Mouse (Mus musculus) kidney, postnatal 36 days (tissue): ENCODE measurements at regions not wholly inside any gene's neighbourhood (a gene's known extent, or its start where the extent isn't known, plus 50 kb on each side); places are given as distances from the start of the nearest gene placed in this dataset.
"Not testable (repeated sequence)": the region's sequence is repeated elsewhere in the genome, so short reads cannot be mapped to it uniquely, and the experiment has no call there.

Source experiments
- DNase-seq, 2 experiments: peaks; one replicate each; pipeline ENCODE4 v3.0.0; 2021 to 2022; ENCODE audit warnings: mixed read lengths in 2 of 2

- no peak for DNase-seq
Observed at GRCm38 (mm10) chr11:16649599-16649998, 102.4 kb upstream of the Egfr start.

GRCm38 (mm10) chr11:16663806-16664205 lies 88.2 kb upstream of the Egfr start:
- DNase-seq = no peak

DNA sequence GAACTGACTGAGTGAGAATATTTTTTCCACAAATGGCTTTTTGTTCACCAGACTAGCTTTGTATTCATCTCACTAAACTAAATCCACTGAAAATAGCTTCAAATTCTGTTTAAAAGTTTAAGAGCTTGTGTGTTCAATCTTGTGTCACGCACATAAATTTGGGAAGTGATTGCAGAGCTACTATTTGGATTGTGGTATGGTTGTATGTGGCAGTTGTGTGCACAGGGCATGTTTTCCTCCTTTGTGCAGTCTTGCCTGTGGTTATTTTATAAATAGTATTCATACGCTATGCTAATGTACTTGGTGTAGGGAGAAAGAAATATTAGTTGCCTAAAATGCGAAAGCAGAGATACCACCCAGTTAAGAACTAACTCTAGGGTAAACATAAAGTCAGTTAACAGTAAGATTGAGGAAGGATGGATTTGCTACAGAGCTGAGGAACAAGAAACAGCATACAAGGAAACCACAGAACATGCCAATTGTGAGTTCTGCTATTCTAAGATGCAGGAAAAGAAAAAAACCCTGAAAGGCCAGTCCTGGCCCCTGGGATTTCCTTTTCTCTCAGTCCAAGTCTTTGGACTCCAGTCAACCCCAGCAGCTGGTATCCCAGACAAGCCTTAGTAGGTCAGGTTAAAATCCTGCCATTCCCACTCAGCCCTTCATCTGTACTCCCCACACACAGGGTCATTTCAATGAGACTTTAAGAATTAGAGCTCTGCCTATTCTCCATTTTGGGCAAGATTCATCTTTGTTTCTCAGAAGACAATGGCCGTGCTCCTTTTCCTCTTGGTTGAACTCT lies 82.4 kb upstream of the Egfr start:
- no peak for DNase-seq

DNA sequence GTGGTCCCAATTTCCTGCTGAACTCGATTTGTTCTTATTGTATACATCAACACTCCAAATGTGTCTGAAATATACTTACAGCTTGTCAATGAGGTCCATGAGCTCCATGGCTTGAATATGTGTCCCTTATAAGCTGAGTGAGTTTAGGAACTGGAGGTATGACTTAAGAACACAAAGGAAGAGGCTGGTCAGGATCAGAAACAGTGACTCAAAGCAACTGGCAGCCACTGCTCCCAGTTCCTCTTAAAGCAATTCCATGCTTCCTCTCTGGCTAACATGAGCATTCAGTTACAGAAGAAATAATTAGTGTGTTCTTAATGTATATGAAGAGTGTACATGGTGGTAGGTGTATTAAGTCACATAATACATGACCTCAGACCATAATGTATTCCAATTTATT lies 81.7 kb upstream of the Egfr start:
- no peak for DNase-seq

DNA sequence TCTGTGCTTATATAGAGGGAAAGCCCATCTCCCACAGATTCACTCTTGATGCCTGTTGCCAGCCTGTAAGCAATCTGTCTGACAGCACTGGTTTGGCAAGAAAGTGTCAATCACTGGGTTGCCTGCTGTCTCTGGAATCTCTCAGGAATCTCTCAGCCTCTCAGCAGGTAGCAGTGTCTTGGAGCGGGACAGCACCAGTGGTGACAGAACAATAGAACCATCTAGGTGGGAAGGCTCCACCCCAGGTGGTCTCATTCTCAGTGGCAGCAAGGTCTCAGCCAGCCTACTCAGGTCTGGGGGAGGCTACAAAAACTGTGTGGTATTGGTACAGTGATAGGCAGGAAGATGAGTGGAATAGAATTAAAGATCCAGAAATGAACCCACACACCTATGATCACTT lies 76.1 kb upstream of the Egfr start:
- not testable (repeated sequence) for DNase-seq

- DNase-seq = peak; percentile 6 to 60
Observed at GRCm38 (mm10) chr11:16683538-16683937, 68.5 kb upstream of the Egfr start.

GRCm38 (mm10) chr11:16695596-16695995 lies 56.4 kb upstream of the Egfr start:
- DNase-seq = no peak

GRCm38 (mm10) chr11:16696787-16697186 lies 55.2 kb upstream of the Egfr start:
- DNase-seq = no peak

- DNase-seq = no peak
Observed at GRCm38 (mm10) chr11:16701826-16702225, 50.2 kb upstream of the Egfr start.
